Mouse (Mus musculus) liver, embryonic 14.5 days (tissue): Measurements from ENCODE around the gene Pabpc5. TPM values are rescaled to one million over a fixed set of nuclear protein-coding genes. Genes with fewer than 3 reads are reported as not detected.
A peak's percentile ranks its signal among the peaks of the same experiment; 100 is the strongest.

Source experiments
- ATAC-seq: fragments of 200-750 bp; cut with Nextera tagmentation; 2 replicates; pipeline ENCODE4 v1.8.0; 2017; ENCODE audit warnings: moderate number of reproducible peaks, mild to moderate bottlenecking, moderate library complexity; ENCODE audit not compliant: insufficient read depth
- DNase-seq, 3 experiments: peaks; one replicate each; pipeline ENCODE4 v3.0.0-alpha.2; 2012 to 2013; ENCODE audit warnings: low read depth in 3 of 3, low spot score in 3 of 3
- H3K27ac ChIP-seq: fragments of 300-500 bp; sonication (generic); 2 replicates; pipeline ENCODE4 v1.5.1; 2014; ENCODE audit warnings: moderate library complexity, mild to moderate bottlenecking, control low read depth, inconsistent platforms
- H3K27me3 ChIP-seq: fragments of 300-500 bp; sonication (generic); 2 replicates; pipeline ENCODE4 v1.6.1; 2014; ENCODE audit warnings: mild to moderate bottlenecking, low read length, moderate library complexity; ENCODE audit not compliant: control insufficient read depth, insufficient read depth
- H3K36me3 ChIP-seq: fragments of 300-500 bp; sonication (generic); replicated peaks from 2 replicates; pipeline ENCODE4 v1.6.1; 2014; ENCODE audit warnings: low read depth; ENCODE audit not compliant: control insufficient read depth, insufficient read depth
- H3K4me1 ChIP-seq, 2 experiments: fragments of 200-500 bp in 1 of 2; fragments of 300-500 bp in 1 of 2; sonication (generic) in 1 of 2; replicated peaks; 2 replicates each; pipeline ENCODE4 v1.6.1; 2012 to 2014; ENCODE audit warnings: antibody characterized with exemption in 1 of 2, inconsistent platforms in 1 of 2, low read length in 1 of 2; ENCODE audit not compliant: control insufficient read depth in 2 of 2, insufficient read depth in 2 of 2
- H3K4me2 ChIP-seq: fragments of 300-500 bp; sonication (generic); 2 replicates; pipeline ENCODE4 v1.6.1; 2014; ENCODE audit warnings: low read depth, mild to moderate bottlenecking, control low read depth, moderate library complexity
- H3K4me3 ChIP-seq, 2 experiments: fragments of 200-500 bp in 1 of 2; fragments of 300-500 bp in 1 of 2; sonication (generic) in 1 of 2; 2 replicates each; pipeline ENCODE4 v1.5.1; 2012 to 2014; ENCODE audit warnings: low read depth in 2 of 2, low read length in 2 of 2, mild to moderate bottlenecking in 2 of 2, control low read depth in 1 of 2, inconsistent platforms in 1 of 2, moderate library complexity in 1 of 2; ENCODE audit not compliant: insufficient read depth in 1 of 2
- H3K9ac ChIP-seq: fragments of 300-500 bp; sonication (generic); replicated peaks from 2 replicates; pipeline ENCODE4 v1.6.1; 2014; ENCODE audit warnings: mild to moderate bottlenecking, control low read depth, moderate library complexity
- H3K9me3 ChIP-seq: fragments of 300-500 bp; sonication (generic); 2 replicates; pipeline ENCODE4 v1.6.1; 2016; ENCODE audit warnings: low read length, mixed read lengths; ENCODE audit not compliant: control insufficient read depth
- CTCF ChIP-seq: IDR thresholded peaks from 2 replicates; pipeline ENCODE4 v1.5.1; 2016; ENCODE audit warnings: antibody characterized with exemption, low read depth, control low read depth
- EP300 ChIP-seq: IDR thresholded peaks from 2 replicates; pipeline ENCODE4 v1.6.1; 2016; ENCODE audit warnings: antibody characterized with exemption, low read depth
- WGBS: fragments of 180-500 bp; shearing (Covaris S2); extraction: QIAGEN DNeasy Blood & Tissue Kit; methylation state at CpG from one replicate; pipeline ENCODE4 v1.1.7; 2014; ENCODE audit not compliant: insufficient replicate concordance; 5-methylcytosine and 5-hydroxymethylcytosine counted together
- polyA plus RNA-seq, 2 experiments: library from polyadenylated mRNA; depleted of rRNA in 1 of 2; stranded (reverse) in 1 of 2; unstranded in 1 of 2; fragments of >200 nt; fragmentation: Nextera tagmentation in 1 of 2; extraction: Ambion mirVana in 1 of 2; gene quantifications; 2 replicates each; pipeline versions ENCODE4 v1.2.1 to v1.2.3; 2012 to 2014

The Pabpc5 gene
- not detected in 2 replicates for polyA plus RNA-seq (2012; rRNA removed)
- polyA plus RNA-seq (2014; fragmentation: Nextera tagmentation; extraction: Ambion mirVana): not detected in 2 replicates

- Histone ChIP-seq H3K9me3 (no peaks in the 10 kb centered on the region), H3K27ac (no peak within 1 kb of the TSS), H3K9ac (no peak within 1 kb of the TSS), H3K27me3 (no peaks in the 10 kb centered on the region), H3K4me3 (0 out of 4 replicates have a peak within 1 kb of the TSS, but pooled peaks of 1 of the 2 experiments have one; percentile 4), H3K4me1 (no peaks in the 10 kb centered on the region), H3K36me3 (no peaks in the 10 kb centered on the region), H3K4me2 (peak within 1 kb of the TSS; percentile 22; the same call in 1 of the 2 replicates)
- 7% methylated on average over 21 of the region's 21 CpGs for WGBS
- DNase-seq (no peak), ATAC-seq (no peak)
- TF ChIP-seq EP300 (no peak), CTCF (no peak)
These were observed at the start of gene Pabpc5 for GRCm38 (mm10) chrX:119927081-119927571. TSS of gene Pabpc5 (plus strand) at chrX:119927196.

DNA sequence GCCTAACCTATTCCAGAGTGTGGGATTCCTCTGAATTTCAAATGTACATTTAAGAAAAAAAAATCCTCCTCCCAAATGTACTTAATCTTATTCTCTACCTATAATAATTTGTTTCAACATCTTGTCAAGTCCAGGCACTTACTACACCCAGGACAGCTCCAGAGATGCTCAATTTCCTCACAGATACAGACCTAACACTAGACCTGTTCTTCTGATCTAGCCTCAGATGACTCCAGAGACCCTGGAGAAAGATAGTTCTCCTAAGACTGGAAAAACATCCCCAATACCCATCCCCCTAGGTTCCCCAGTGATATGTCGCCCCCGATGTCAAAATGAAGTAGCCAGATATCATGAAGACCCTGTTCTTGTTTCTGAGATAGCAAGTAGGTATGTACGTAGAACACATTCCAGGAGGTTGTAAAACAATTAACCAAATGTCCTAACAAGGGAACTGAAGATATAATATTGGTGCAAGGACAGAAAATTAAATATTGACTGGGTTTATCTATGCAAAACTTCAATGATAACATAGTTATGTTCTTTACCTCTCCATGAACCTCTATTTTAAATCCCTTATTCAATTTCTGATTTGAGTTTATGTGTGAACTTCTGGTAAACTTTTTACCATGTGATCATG, 39.9 kb upstream of the Pabpc5 start:
- no peaks in the 10 kb centered on the region for H3K27me3 ChIP-seq
- WGBS: 70% methylated on average over 3 of the region's 3 CpGs
- no peaks in the 10 kb centered on the region for H3K4me1 ChIP-seq
- no peak overlapping the region for H3K9ac ChIP-seq
- no peaks in the 10 kb centered on the region for H3K9me3 ChIP-seq
- H3K4me3 ChIP-seq: no peak overlapping the region
- no peak overlapping the region for H3K27ac ChIP-seq
- H3K36me3 ChIP-seq: no peaks in the 10 kb centered on the region
- TF ChIP-seq CTCF: no peak
- no peak for TF ChIP-seq EP300
- DNase-seq: no peak
- no peak for ATAC-seq
- no peak overlapping the region for H3K4me2 ChIP-seq

DNA sequence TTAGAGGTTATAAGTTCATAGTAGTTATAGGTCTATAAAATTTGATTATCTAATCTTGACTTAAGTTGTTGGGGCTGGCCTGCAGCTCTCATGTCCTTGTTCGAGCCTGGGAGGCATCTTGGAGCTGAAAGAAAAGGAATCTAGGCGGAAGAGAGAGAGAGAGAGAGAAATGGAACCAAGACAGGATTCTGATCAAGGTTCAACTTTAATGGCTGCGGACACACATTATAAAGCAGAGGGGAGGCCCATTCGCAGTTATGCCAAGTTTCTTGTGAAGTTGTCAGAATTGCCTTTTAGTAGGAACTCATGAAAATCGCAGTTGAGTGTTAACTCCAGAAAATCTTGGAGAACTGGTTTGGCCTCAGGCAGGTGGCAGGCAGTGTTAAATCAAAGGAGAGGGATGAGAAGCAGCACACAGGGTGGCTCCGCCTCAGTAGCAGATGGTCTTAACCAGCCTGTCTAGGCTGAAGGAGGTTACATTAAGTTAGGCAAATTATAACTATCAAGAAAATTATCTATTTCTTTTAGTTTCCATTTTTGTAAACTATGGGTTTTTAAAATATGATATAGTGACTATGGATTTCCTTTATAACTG, 38.6 kb upstream of the Pabpc5 start:
- TF ChIP-seq EP300 (no peak), CTCF (no peak)
- no peak overlapping the region for H3K4me2 ChIP-seq
- H3K4me1 ChIP-seq: no peaks in the 10 kb centered on the region
- no peaks in the 10 kb centered on the region for H3K27me3 ChIP-seq
- H3K9me3 ChIP-seq: no peaks in the 10 kb centered on the region
- H3K4me3 ChIP-seq: no peak overlapping the region
- no peaks in the 10 kb centered on the region for H3K36me3 ChIP-seq
- 48% methylated on average over 6 of the region's 6 CpGs for whole genome bisulfite sequencing
- H3K27ac ChIP-seq: no peak overlapping the region
- H3K9ac ChIP-seq: no peak overlapping the region
- no peak for ATAC-seq
- DNase-seq: no peak

GRCm38 (mm10) chrX:119927852-119928251, 856 bp downstream of the Pabpc5 start:
- 77% methylated on average over 5 of the region's 5 CpGs for WGBS
- TF ChIP-seq CTCF: no peak
- no peak for TF ChIP-seq EP300
- H3K4me2 ChIP-seq: no peak overlapping the region

More at GRCm38 (mm10) chrX:119927852-119928251, 856 bp downstream of the Pabpc5 start:
- Histone ChIP-seq H3K36me3 (no peaks in the 10 kb centered on the region), H3K27ac (no peak overlapping the region), H3K9ac (no peak overlapping the region), H3K4me1 (no peaks in the 10 kb centered on the region), H3K27me3 (no peaks in the 10 kb centered on the region), H3K9me3 (no peaks in the 10 kb centered on the region), H3K4me3 (no peak overlapping the region)
- DNase-seq (no peak), ATAC-seq (no peak)
